Mouse (Mus musculus) liver, adult 2 months (tissue): ENCODE measurements around the gene Itpkb. TPM values are rescaled to one million over a fixed set of nuclear protein-coding genes. Genes with fewer than 3 reads are reported as not detected.

ENCODE experiments used
- DNase-seq: peaks from one replicate; pipeline ENCODE4 v3.0.0-alpha.2; 2011; ENCODE audit warnings: low read depth, low spot score; ENCODE audit errors: extremely low read depth
- H3K27ac ChIP-seq: fragments of 200-500 bp; replicated peaks from 2 replicates; pipeline ENCODE4 v1.5.1; 2012; ENCODE audit warnings: low read depth, mild to moderate bottlenecking, control low read depth, inconsistent platforms, low read length; ENCODE audit not compliant: insufficient read depth
- H3K27me3 ChIP-seq: fragments of 200-500 bp; 2 replicates; pipeline ENCODE4 v1.6.1; 2012; ENCODE audit warnings: mild to moderate bottlenecking, moderate library complexity, low read length, inconsistent platforms; ENCODE audit not compliant: control insufficient read depth, insufficient read depth
- H3K36me3 ChIP-seq: fragments of 200-500 bp; 2 replicates; pipeline ENCODE4 v1.6.1; 2012; ENCODE audit warnings: low read length, inconsistent platforms; ENCODE audit not compliant: control insufficient read depth, insufficient read depth
- H3K4me1 ChIP-seq: fragments of 200-500 bp; 2 replicates; pipeline ENCODE4 v1.6.1; 2011; ENCODE audit warnings: low read length; ENCODE audit not compliant: control insufficient read depth, insufficient read depth
- H3K4me3 ChIP-seq: fragments of 200-500 bp; 2 replicates; pipeline ENCODE4 v1.5.1; 2011; ENCODE audit warnings: low read depth, mild to moderate bottlenecking, control low read depth, low read length, moderate library complexity; ENCODE audit not compliant: insufficient read depth
- H3K79me2 ChIP-seq: fragments of 200-500 bp; 2 replicates; pipeline ENCODE4 v1.6.1; 2012; ENCODE audit warnings: inconsistent platforms, mild to moderate bottlenecking, low read length, moderate library complexity; ENCODE audit not compliant: control insufficient read depth, insufficient read depth
- H3K9ac ChIP-seq: fragments of 200-500 bp; 2 replicates; pipeline ENCODE4 v1.6.1; 2012; ENCODE audit warnings: low read depth, mild to moderate bottlenecking, control low read depth, inconsistent platforms, low read length
- CTCF ChIP-seq: fragments of 200-500 bp; IDR thresholded peaks from 2 replicates; pipeline ENCODE4 v1.5.1; 2011; ENCODE audit warnings: low read depth, low read length, control low read depth
- POLR2A ChIP-seq: fragments of 200-500 bp; IDR thresholded peaks from 2 replicates; pipeline ENCODE4 v1.6.1; 2011; ENCODE audit warnings: low read length, control low read depth; ENCODE audit not compliant: insufficient read depth; ENCODE audit errors: extremely low read depth
- WGBS: fragments of 180-500 bp; shearing (Covaris S2); methylation state at CpG from one replicate; pipeline ENCODE4 v1.1.7; 2018; 5-methylcytosine and 5-hydroxymethylcytosine counted together
- polyA plus RNA-seq: library from polyadenylated mRNA; depleted of rRNA; stranded (reverse); fragments of >200 nt; gene quantifications from 2 replicates; pipeline ENCODE4 v1.2.3, GENCODE M21; 2012
- total RNA-seq: library from RNA; depleted of rRNA; stranded (reverse); fragments of >200 nt; gene quantifications from 2 replicates; pipeline ENCODE4 v1.2.3, GENCODE M21; 2014

The Itpkb gene
- total and polyA plus RNA-seq, 2 experiments = 2.7 to 3.7 TPM

DNA sequence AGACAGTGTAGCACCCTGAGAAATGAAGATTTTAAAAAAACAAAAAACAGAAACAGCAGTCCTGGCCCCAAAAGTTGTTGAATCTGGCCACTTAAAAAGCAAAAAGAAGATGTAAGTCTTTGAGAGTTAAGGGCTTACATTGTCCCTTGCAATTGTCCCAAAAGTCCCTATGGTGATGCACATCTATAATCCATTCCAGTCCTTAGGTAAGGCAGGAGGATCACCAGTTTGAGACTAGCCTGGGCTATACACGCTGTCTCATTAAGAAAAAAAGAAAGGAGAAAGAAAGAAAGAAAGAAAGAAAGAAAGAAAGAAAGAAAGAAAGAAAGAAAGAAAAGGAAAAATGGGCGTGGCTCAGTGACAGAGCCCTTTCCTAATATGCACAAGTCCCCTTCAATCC, 34.4 kb downstream of the Itpkb start:
- WGBS = 40% methylated on average over 2 of the region's 2 CpGs
- DNase-seq = no peak
- Histone ChIP-seq H3K79me2 (peaks cover 3% of the 10 kb centered on the region; the same call in 1 of the 2 replicates), H3K36me3 (no peaks in the 10 kb centered on the region), H3K27me3 (no peaks in the 10 kb centered on the region), H3K27ac (no peak overlapping the region), H3K4me1 (no peaks in the 10 kb centered on the region; the same call in 1 of the 2 replicates), H3K4me3 (no peak overlapping the region), H3K9ac (no peak overlapping the region)
- TF ChIP-seq POLR2A (no peak), CTCF (no peak)

DNA sequence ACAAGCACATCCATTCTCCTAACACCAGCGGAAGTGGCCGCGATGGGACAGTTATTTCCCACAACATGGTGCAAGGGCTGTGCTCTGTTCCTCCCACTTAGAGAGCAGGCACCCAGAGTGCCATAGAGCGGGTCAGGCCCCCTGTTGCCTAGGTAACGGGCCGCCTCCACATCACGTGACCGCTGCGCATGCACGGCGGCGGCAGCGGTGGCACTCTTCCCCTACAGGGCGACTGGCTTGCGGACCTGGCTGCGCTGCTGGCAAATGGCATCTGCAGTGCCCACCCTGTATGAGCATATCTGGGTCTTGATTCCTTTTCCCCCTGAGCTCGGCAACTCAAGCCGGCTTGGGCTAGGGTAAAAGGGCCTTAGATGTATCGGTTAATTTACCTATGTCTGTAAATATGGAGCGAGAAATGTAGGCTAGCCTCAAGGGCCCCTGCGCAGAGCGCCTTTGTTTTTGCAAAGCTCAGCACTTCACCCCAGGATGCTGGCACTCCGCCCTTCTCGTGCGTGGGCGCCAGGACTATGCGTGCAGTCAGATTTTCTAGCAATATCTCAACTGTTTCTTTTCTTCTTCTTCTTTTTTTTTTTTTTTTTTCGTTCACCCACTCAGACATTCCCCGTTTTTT, 35.0 kb downstream of the Itpkb start:
- Histone ChIP-seq H3K9ac (peak overlapping the region; percentile 42), H3K4me3 (peak overlapping the region; percentile 36), H3K79me2 (peaks cover 3% of the 10 kb centered on the region; the same call in 1 of the 2 replicates), H3K4me1 (no peaks in the 10 kb centered on the region; the same call in 1 of the 2 replicates), H3K27ac (peak overlapping the region; percentile 18; the same call in 1 of the 2 replicates), H3K36me3 (no peaks in the 10 kb centered on the region), H3K27me3 (no peaks in the 10 kb centered on the region)
- 1% methylated on average over 29 of the region's 29 CpGs for WGBS
- TF ChIP-seq CTCF (peak; percentile 34; the same call in 1 of the 2 replicates), POLR2A (0 out of 2 replicates have a peak, but pooled peaks have one; percentile 36)
- DNase-seq = peak; percentile 77

DNA sequence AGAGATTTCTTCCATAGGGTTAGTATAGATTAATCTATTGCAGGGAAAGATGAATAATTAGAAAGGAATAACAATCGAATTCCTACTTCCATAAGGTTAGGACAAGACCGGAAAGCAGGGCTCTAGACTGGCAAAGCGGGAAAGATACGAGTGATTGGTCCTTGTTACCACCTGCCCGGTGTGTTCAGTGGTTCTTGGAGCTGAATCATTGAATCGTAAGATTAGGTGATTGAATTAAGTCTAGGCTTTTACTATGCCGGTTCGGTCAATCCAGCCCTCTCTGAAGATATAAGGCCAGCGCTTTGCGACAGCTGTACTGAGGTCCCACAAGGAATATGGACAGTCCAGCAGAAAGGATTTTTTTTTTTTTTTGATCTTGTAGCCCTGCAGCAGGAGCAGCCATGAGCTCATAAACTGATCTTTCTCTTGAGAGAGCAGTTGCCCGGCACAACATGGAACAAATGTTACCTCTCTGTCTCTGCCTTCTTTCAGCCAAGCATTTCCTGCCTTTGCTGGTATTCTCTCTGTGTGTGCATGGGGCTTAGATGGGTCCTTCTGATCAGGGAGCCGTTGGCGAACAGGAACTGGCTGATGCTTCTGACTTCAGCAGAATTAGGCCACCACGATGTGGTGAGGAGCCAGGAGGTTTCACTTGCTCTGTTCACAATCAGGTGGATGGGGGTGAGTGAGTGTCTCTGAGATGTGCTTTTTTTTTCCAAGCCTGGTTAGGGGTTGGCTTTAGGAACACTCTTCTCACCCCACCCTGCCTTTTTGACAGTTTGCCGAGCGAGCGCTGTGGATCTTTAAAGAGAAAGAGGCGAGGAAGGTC, 35.9 kb downstream of the Itpkb start:
- WGBS = 81% methylated on average over 18 of the region's 18 CpGs
- TF ChIP-seq CTCF (no peak), POLR2A (no peak)
- Histone ChIP-seq H3K4me3 (no peak overlapping the region), H3K36me3 (no peaks in the 10 kb centered on the region), H3K27me3 (no peaks in the 10 kb centered on the region), H3K4me1 (no peaks in the 10 kb centered on the region; the same call in 1 of the 2 replicates), H3K79me2 (peaks cover 5% of the 10 kb centered on the region; the same call in 1 of the 2 replicates), H3K9ac (no peak overlapping the region), H3K27ac (no peak overlapping the region)
- DNase-seq = no peak

DNA sequence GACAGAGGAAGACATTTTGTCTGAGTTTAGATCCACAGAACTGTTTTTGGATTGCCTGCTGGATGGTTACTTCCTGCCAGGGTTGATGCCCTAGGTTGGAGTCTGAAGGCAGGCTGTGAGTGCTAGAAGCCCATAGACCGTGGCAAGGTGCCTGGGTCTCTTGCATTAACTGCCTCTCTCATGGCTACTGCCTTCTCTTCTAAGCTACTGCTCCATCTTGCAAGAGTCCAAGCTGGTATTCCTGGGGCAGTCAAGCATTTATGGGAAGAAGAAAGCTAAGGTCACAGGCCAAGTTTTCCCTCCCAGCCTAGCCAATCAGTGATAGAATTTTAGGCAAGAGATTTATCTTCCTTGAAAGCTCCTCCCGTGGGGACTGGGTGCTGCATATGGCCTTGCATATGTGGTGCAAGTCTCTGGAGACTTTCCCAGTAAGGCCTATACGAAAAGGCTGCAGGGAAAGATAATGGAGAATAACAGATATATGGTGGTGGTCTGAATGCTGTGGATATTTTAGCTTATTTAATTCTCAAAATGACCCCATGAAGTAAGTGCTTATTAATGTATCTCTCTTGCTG, 36.8 kb downstream of the Itpkb start:
- 74% methylated on average over 3 of the region's 3 CpGs for WGBS
- peaks cover 6% of the 10 kb centered on the region; the same call in 1 of the 2 replicates for H3K79me2 ChIP-seq
- H3K4me1 ChIP-seq = no peaks in the 10 kb centered on the region; the same call in 1 of the 2 replicates
- no peak overlapping the region for H3K9ac ChIP-seq
- H3K36me3 ChIP-seq = no peaks in the 10 kb centered on the region
- H3K27me3 ChIP-seq = no peaks in the 10 kb centered on the region
- TF ChIP-seq CTCF = no peak
- TF ChIP-seq POLR2A = no peak
- no peak overlapping the region; the same call in 1 of the 2 replicates for H3K27ac ChIP-seq
- no peak for DNase-seq
- no peak overlapping the region for H3K4me3 ChIP-seq

DNA sequence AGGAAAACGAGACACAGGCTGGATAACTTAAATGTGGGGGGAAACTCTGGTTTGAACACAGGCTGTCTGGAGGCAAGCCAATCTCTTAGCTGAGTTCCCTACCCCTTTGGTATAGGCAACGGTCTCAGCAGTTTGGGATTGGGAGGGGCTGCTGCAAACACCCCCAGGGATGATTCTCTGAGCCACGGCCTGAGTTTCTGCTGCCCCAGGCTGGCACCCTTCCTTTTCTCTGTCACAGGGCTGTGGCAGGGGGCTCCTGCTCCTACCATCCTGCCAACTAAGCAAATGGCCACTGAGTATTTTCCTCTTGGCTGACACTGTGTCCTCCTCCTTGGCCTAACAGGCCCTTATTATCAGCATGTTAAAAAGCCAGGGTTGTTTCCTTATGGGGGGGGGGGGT, 37.3 kb downstream of the Itpkb start:
- Histone ChIP-seq H3K27me3 (no peaks in the 10 kb centered on the region), H3K27ac (peak overlapping the region; percentile 37), H3K4me3 (no peak overlapping the region), H3K4me1 (no peaks in the 10 kb centered on the region; the same call in 1 of the 2 replicates), H3K9ac (no peak overlapping the region), H3K36me3 (no peaks in the 10 kb centered on the region), H3K79me2 (peaks cover 6% of the 10 kb centered on the region; the same call in 1 of the 2 replicates)
- TF ChIP-seq POLR2A = no peak
- TF ChIP-seq CTCF = no peak
- DNase-seq = no peak
- 70% methylated on average over 3 of the region's 3 CpGs for WGBS
